Mouse (Mus musculus) thymus, adult 2 months (tissue): ENCODE results near the gene Myo15b.

Source experiments
- CTCF ChIP-seq: fragments of 200-500 bp; IDR thresholded peaks from 2 replicates; pipeline ENCODE4 v1.5.1; 2012; ENCODE audit warnings: mild to moderate bottlenecking, control low read depth, low read length, moderate library complexity, borderline replicate concordance; ENCODE audit not compliant: control insufficient read depth, poor library complexity, insufficient read depth; ENCODE audit errors: extremely low read depth
- POLR2A ChIP-seq: fragments of 200-500 bp; IDR thresholded peaks from 2 replicates; pipeline ENCODE4 v1.6.1; 2012; ENCODE audit warnings: mild to moderate bottlenecking, low read length, control low read depth, moderate library complexity; ENCODE audit not compliant: control insufficient read depth, poor library complexity, insufficient read depth; ENCODE audit errors: extremely low read depth

- TF ChIP-seq CTCF (no peak), POLR2A (no peak)
Observed at GRCm38 (mm10) chr11:115872437-115872836, 14.2 kb downstream of the Myo15b start.
